Mouse (Mus musculus) lung, embryonic 15.5 days (tissue): ENCODE results near the gene Il1b. TPM values are rescaled to one million over a fixed set of nuclear protein-coding genes. Genes with fewer than 3 reads are reported as not detected.

Source experiments
- ATAC-seq: fragments of 200-750 bp; cut with Nextera tagmentation; 2 replicates; pipeline ENCODE4 v1.8.0; 2017; ENCODE audit warnings: moderate number of reproducible peaks, borderline replicate concordance; ENCODE audit not compliant: low FRiP score, low TSS enrichment; ENCODE audit errors: extremely low read depth
- H3K27ac ChIP-seq: fragments of 300-500 bp; sonication (generic); 2 replicates; pipeline ENCODE4 v1.5.1; 2015; ENCODE audit warnings: moderate library complexity, mild to moderate bottlenecking, inconsistent platforms
- H3K27me3 ChIP-seq: fragments of 300-500 bp; sonication (generic); 2 replicates; pipeline ENCODE4 v1.6.1; 2015; ENCODE audit warnings: inconsistent platforms
- H3K36me3 ChIP-seq: fragments of 300-500 bp; sonication (generic); 2 replicates; pipeline ENCODE4 v1.6.1; 2015; ENCODE audit warnings: inconsistent platforms
- H3K4me1 ChIP-seq: fragments of 300-500 bp; sonication (generic); 2 replicates; pipeline ENCODE4 v1.6.1; 2015; ENCODE audit warnings: inconsistent platforms
- H3K4me2 ChIP-seq: fragments of 300-500 bp; sonication (generic); 2 replicates; pipeline ENCODE4 v1.6.1; 2015; ENCODE audit warnings: inconsistent platforms, mild to moderate bottlenecking, moderate library complexity
- H3K4me3 ChIP-seq: fragments of 300-500 bp; sonication (generic); 2 replicates; pipeline ENCODE4 v1.5.1; 2015; ENCODE audit warnings: mild to moderate bottlenecking, inconsistent platforms
- H3K9ac ChIP-seq: fragments of 300-500 bp; sonication (generic); 2 replicates; pipeline ENCODE4 v1.6.1; 2015; ENCODE audit warnings: inconsistent platforms
- H3K9me3 ChIP-seq: fragments of 300-500 bp; sonication (generic); 2 replicates; pipeline ENCODE4 v1.6.1; 2016; ENCODE audit warnings: inconsistent platforms
- whole genome bisulfite sequencing: fragments of 180-500 bp; shearing (Covaris S2); methylation state at CpG from one replicate; pipeline ENCODE4 v1.1.7; 2015; 5-methylcytosine and 5-hydroxymethylcytosine counted together
- polyA plus RNA-seq: library from polyadenylated mRNA; unstranded; fragments of >200 nt; fragmentation: Nextera tagmentation; extraction: Ambion mirVana; gene quantifications from 2 replicates; pipeline ENCODE4 v1.2.1, GENCODE M21; 2015

Il1b gene
- polyA plus RNA-seq, 1 experiment from 2014 or later, result not detected

DNA sequence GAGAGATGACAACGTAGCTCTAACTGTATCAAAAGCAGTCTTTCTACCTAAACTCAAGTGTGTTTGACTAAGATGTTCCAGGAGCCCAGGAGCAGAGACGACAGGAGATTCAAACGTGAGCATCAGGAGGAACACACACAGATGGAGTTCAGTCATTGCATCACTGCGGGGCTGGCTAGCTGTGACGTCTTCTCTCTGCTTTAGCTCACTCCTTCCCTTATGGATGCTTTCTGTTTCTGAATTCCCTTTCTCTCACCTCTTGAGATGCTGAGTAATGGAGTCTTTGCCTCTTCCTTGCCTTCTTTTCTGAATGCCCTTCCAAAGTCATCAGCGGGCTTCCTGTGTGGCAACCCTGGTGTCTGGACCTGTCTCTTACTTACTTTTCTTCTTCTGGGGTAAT lies 56.1 kb downstream of the Il1b start:
- Histone ChIP-seq H3K4me3 (no peak overlapping the region), H3K9me3 (no peaks in the 10 kb centered on the region), H3K4me2 (no peak overlapping the region), H3K4me1 (no peaks in the 10 kb centered on the region), H3K9ac (no peak overlapping the region), H3K27me3 (no peaks in the 10 kb centered on the region), H3K36me3 (no peaks in the 10 kb centered on the region), H3K27ac (no peak overlapping the region)
- 69% methylated on average over 6 of the region's 6 CpGs for WGBS
- no peak for ATAC-seq

Other genes starting within 250 kb of the Il1b start
- 27.1 and 27.8 TPM in 2 replicates for gene Chchd5, start 241.4 kb downstream of the Il1b start, polyA plus RNA-seq
- 24.5 and 27.2 TPM in 2 replicates for gene Slc20a1, start 172.4 kb downstream of the Il1b start, polyA plus RNA-seq
- gene Ckap2l, start 73.9 kb downstream of the Il1b start, polyA plus RNA-seq, result 46.0 and 50.0 TPM in 2 replicates
- 0.15 and 0.16 TPM in 2 replicates for gene Il1a, start 61.2 kb downstream of the Il1b start, polyA plus RNA-seq
- gene F830045P16Rik, start 165.5 kb upstream of the Il1b start, polyA plus RNA-seq, result not detected in 2 replicates
- gene Sirpa, start 221.7 kb upstream of the Il1b start, polyA plus RNA-seq, result 18.4 and 20.6 TPM in 2 replicates